In genomic region chr15:25358680-25359097, GRCm38 (mm10) we compare ENCODE assay signal across 9 mouse cellular contexts. TPM values are rescaled to one million over a fixed set of nuclear protein-coding genes. Genes with fewer than 3 reads are reported as not detected.
DNase-seq lines count a peak whose midpoint lies in the region; ATAC-seq lines count a peak whose summit lies in the region.
"Had no signal": no experiment of that assay in that cellular context is flagged by ENCODE, and none has a peak within 500 bp of the region (broad histone marks: within the 10 kb centered on the region; RNA-seq: fewer than 3 reads in every experiment).

No protein-coding gene starts in this region.

- no peak overlapping the region for H3K9ac ChIP-seq in forebrain, embryonic 11.5 days (ENCODE audit: low read length)
- H3K9ac ChIP-seq in forebrain, embryonic 14.5 days (ENCODE audit: low read length): peak overlapping the region; percentile 43; the same call in 1 of the 2 replicates

- no peak overlapping the region for H3K27ac ChIP-seq in forebrain, embryonic 11.5 days (ENCODE audit: low read depth, low read length)
- no peak overlapping the region for H3K27ac ChIP-seq in forebrain, embryonic 10.5 days
- no peak overlapping the region; the same call in 1 of the 2 replicates for H3K27ac ChIP-seq in forebrain, embryonic 14.5 days (ENCODE audit: low read depth, low read length)

- H3K27me3 ChIP-seq in forebrain, embryonic 11.5 days (ENCODE audit: control insufficient read depth, insufficient read depth, low read length): no peaks in the 10 kb centered on the region
- no peaks in the 10 kb centered on the region for H3K27me3 ChIP-seq in forebrain, embryonic 10.5 days (ENCODE audit: poor library complexity, severe bottlenecking)
- no peaks in the 10 kb centered on the region for H3K27me3 ChIP-seq in forebrain, embryonic 14.5 days (replicated peaks; ENCODE audit: control insufficient read depth, insufficient read depth, low read length)

- no peak for DNase-seq in forebrain, embryonic 11.5 days (ENCODE audit: low spot score)
- DNase-seq in forebrain, embryonic 10.5 days (ENCODE audit: extremely low spot score, low spot score): no peak
- DNase-seq in layer of hippocampus, adult 9-11 months: peak; percentile 65
- DNase-seq in layer of hippocampus, postnatal 36 days: no peak
- peak; percentile 73 for DNase-seq in forebrain, embryonic 14.5 days (ENCODE audit: low spot score)
- DNase-seq in retina, adult 2 months (ENCODE audit: low read depth, low spot score): peak; percentile 20
- DNase-seq in MN1 (ENCODE audit: low spot score): no peak
- no peak for DNase-seq in liver

- H3K4me1 ChIP-seq in forebrain, embryonic 11.5 days (replicated peaks; ENCODE audit: control insufficient read depth, insufficient read depth, low read length): no peaks in the 10 kb centered on the region
- H3K4me1 ChIP-seq in forebrain, embryonic 10.5 days: peaks cover 25% of the 10 kb centered on the region
- peaks cover 13% of the 10 kb centered on the region for H3K4me1 ChIP-seq in forebrain, embryonic 14.5 days (ENCODE audit: control insufficient read depth, insufficient read depth, low read length)

- 38% methylated on average over 14 of the region's 14 CpGs for WGBS in forebrain, embryonic 11.5 days
- 45% methylated on average over 14 of the region's 14 CpGs for WGBS in forebrain, embryonic 10.5 days
- 11% methylated on average over 14 of the region's 14 CpGs for WGBS in forebrain, embryonic 14.5 days

- 0 out of 2 replicates have a peak, but pooled peaks have one; percentile 31 for ATAC-seq in forebrain, embryonic 11.5 days (replicated peaks; ENCODE audit: low FRiP score)
- peak; percentile 68 for ATAC-seq in forebrain, embryonic 14.5 days

- H3K36me3 ChIP-seq in forebrain, embryonic 11.5 days (ENCODE audit: control insufficient read depth, insufficient read depth, low read length): no peaks in the 10 kb centered on the region; the same call in 1 of the 2 replicates
- peaks cover 12% of the 10 kb centered on the region for H3K36me3 ChIP-seq in forebrain, embryonic 10.5 days (replicated peaks)
- H3K36me3 ChIP-seq in forebrain, embryonic 14.5 days (ENCODE audit: control insufficient read depth, insufficient read depth, low read length): peaks cover 11% of the 10 kb centered on the region

- H3K9me3 ChIP-seq in forebrain, embryonic 11.5 days (ENCODE audit: control insufficient read depth, low read length): no peaks in the 10 kb centered on the region
- no peaks in the 10 kb centered on the region for H3K9me3 ChIP-seq in forebrain, embryonic 10.5 days
- H3K9me3 ChIP-seq in forebrain, embryonic 14.5 days (replicated peaks; ENCODE audit: control insufficient read depth, low read length): no peaks in the 10 kb centered on the region

- H3K4me2 ChIP-seq in forebrain, embryonic 11.5 days (ENCODE audit: low read depth, low read length, severe bottlenecking): no peak overlapping the region
- H3K4me2 ChIP-seq in forebrain, embryonic 14.5 days (ENCODE audit: low read length): peak overlapping the region; percentile 42

- no peak overlapping the region for H3K4me3 ChIP-seq in forebrain, embryonic 11.5 days (ENCODE audit: low read depth, low read length)
- H3K4me3 ChIP-seq in forebrain, embryonic 10.5 days: no peak overlapping the region
- H3K4me3 ChIP-seq in forebrain, embryonic 14.5 days (ENCODE audit: low read depth, low read length): no peak overlapping the region; the same call in 1 of the 2 replicates
- H3K4me3 ChIP-seq: erythroblast, embryonic 14.5 days had no signal

RNA-seq across cellular contexts. Expression of gene Basp1, which starts 54.9 kb away (rescaled TPM):
- polyA plus RNA-seq in forebrain, embryonic 11.5 days (2014; fragmentation: Nextera tagmentation; extraction: Ambion mirVana): 139 and 181 TPM in 2 replicates
- polyA plus RNA-seq in forebrain, embryonic 10.5 days (2016; fragmentation: Nextera tagmentation; extraction: Ambion mirVana): 30.6 and 35.0 TPM in 2 replicates
- total RNA-seq in layer of hippocampus, postnatal 36 days (2021): 100 to 1,000 TPM; 596 to 663 TPM
- polyA plus RNA-seq in forebrain, embryonic 14.5 days (2014; fragmentation: Nextera tagmentation; extraction: Ambion mirVana): 154 and 164 TPM in 2 replicates

Comparison
In these comparisons a context has a peak if more than half of its experiments do, and no peak if none do; other contexts are left out.
1. DNase-seq: peak in layer of hippocampus, adult 9-11 months (single experiment), forebrain, embryonic 14.5 days (single experiment) and retina, adult 2 months (single experiment); none in forebrain, embryonic 11.5 days (single experiment), forebrain, embryonic 10.5 days (single experiment), layer of hippocampus, postnatal 36 days (0 of 2), MN1 (single experiment) and liver (single experiment).